Mouse (Mus musculus): ENCODE measurements around the gene Ncmap. TPM values are rescaled to one million over a fixed set of nuclear protein-coding genes. Genes with fewer than 3 reads are reported as not detected.

The Ncmap gene
- total and polyA plus RNA-seq, 3 experiments: not detected

- in situ Hi-C loops (cut with MboI; ENCODE audit: low pct_ligation_motif_present, low pct_unique_long_range_greater_than_20kb, low sequenced_read_pairs): no loop called here
- Histone ChIP-seq H3K27me3 (replicated peaks) (no peaks in the 10 kb centered on the region), H3K4me2 (ENCODE audit: insufficient read depth, low read depth, poor library complexity, severe bottlenecking) (no peak overlapping the region), H3K9ac (ENCODE audit: insufficient read depth, low read depth) (no peak overlapping the region), H3K4me3 (replicated peaks in 1 of 3; ENCODE audit: low read depth in 2 of 3, low read length in 2 of 3, poor library complexity in 1 of 3) (no peak overlapping the region), H3K36me3 (replicated peaks in 1 of 2; ENCODE audit: control insufficient read depth in 1 of 2, insufficient read depth in 1 of 2, low read length in 1 of 2) (no peaks in the 10 kb centered on the region), H3K9me3 (replicated peaks; ENCODE audit: low read length) (no peaks in the 10 kb centered on the region), H3K4me1 (ENCODE audit: control insufficient read depth in 1 of 2, insufficient read depth in 2 of 2) (peaks cover 0 to 11% of the 10 kb centered on the region in 2 experiments; a peak in 2 of 4 replicates), H3K79me2 (replicated peaks; ENCODE audit: control insufficient read depth, extremely low read depth, insufficient read depth, poor library complexity, severe bottlenecking) (no peaks in the 10 kb centered on the region), H3K27ac (ENCODE audit: insufficient read depth, low read depth) (no peak overlapping the region)
- TF ChIP-seq CHD1 (IDR thresholded peaks at IDR 0.05; ENCODE audit: low read depth, low read length) (no peak), TCF12 (IDR thresholded peaks at IDR 0.05; ENCODE audit: low read depth, low read length) (no peak), POLR2A (IDR thresholded peaks at IDR 0.05; ENCODE audit: low read depth, low read length) (no peak), SIN3A (IDR thresholded peaks at IDR 0.05; ENCODE audit: low read length) (no peak), ETS1 (conservative IDR thresholded peaks at IDR 0.05; ENCODE audit: low read depth, low read length) (no peak), USF2 (conservative IDR thresholded peaks at IDR 0.05; ENCODE audit: low read depth, low read length) (no peak), RAD21 (IDR thresholded peaks at IDR 0.05; ENCODE audit: low read depth, low read length) (no peak), MEF2A (IDR thresholded peaks at IDR 0.05; ENCODE audit: borderline replicate concordance, low read depth, low read length) (no peak), PAX5 (IDR thresholded peaks at IDR 0.05; ENCODE audit: low read length) (no peak), CTCF (conservative IDR thresholded peaks at IDR 0.05 in 1 of 2, IDR thresholded peaks at IDR 0.05 in 1 of 2; ENCODE audit: low read depth in 2 of 2, low read length in 2 of 2) (no peak), ZC3H11A (IDR thresholded peaks at IDR 0.05; ENCODE audit: low read depth, low read length) (no peak), MAFK (IDR thresholded peaks at IDR 0.05; ENCODE audit: insufficient replicate concordance, low read length) (no peak), GABPA (IDR thresholded peaks at IDR 0.05; ENCODE audit: insufficient replicate concordance, low read depth, low read length) (no peak), KAT2A (IDR thresholded peaks at IDR 0.05; ENCODE audit: insufficient replicate concordance, low read length) (no peak), CHD2 (IDR thresholded peaks at IDR 0.05; ENCODE audit: low read length) (no peak), E2F4 (IDR thresholded peaks at IDR 0.05; ENCODE audit: insufficient replicate concordance, low read depth, low read length) (no peak), USF1 (IDR thresholded peaks at IDR 0.05; ENCODE audit: low read depth, low read length) (no peak), JUN (IDR thresholded peaks at IDR 0.05; ENCODE audit: insufficient read depth, low read depth, low read length) (no peak)
- dilution Hi-C loops (cut with MboI; ENCODE audit: extremely low pct_ligation_motif_present, extremely low pct_unique_long_range_greater_than_20kb, low sequenced_read_pairs): no loop called here
- DNase-seq (ENCODE audit: extremely low read depth): no peak
Measured at GRCm38 (mm10) chr4:135401881-135402280, 3.9 kb upstream of the Ncmap start.

GRCm38 (mm10) chr4:135397551-135397950 is 476 bp downstream of the Ncmap start:
- Histone ChIP-seq H3K9me3 (replicated peaks; ENCODE audit: low read length) (peaks cover 6% of the 10 kb centered on the region), H3K27me3 (replicated peaks) (peaks cover 4% of the 10 kb centered on the region), H3K9ac (ENCODE audit: insufficient read depth, low read depth) (no peak overlapping the region), H3K4me3 (replicated peaks in 1 of 3; ENCODE audit: low read depth in 2 of 3, low read length in 2 of 3, poor library complexity in 1 of 3) (no peak overlapping the region), H3K79me2 (replicated peaks; ENCODE audit: control insufficient read depth, extremely low read depth, insufficient read depth, poor library complexity, severe bottlenecking) (no peaks in the 10 kb centered on the region), H3K36me3 (replicated peaks in 1 of 2; ENCODE audit: control insufficient read depth in 1 of 2, insufficient read depth in 1 of 2, low read length in 1 of 2) (no peaks in the 10 kb centered on the region), H3K4me2 (ENCODE audit: insufficient read depth, low read depth, poor library complexity, severe bottlenecking) (no peak overlapping the region), H3K4me1 (ENCODE audit: control insufficient read depth in 1 of 2, insufficient read depth in 2 of 2) (no peaks in the 10 kb centered on the region), H3K27ac (ENCODE audit: insufficient read depth, low read depth) (no peak overlapping the region)
- DNase-seq (ENCODE audit: extremely low read depth): no peak
- TF ChIP-seq HCFC1 (IDR thresholded peaks at IDR 0.05; ENCODE audit: low read depth, low read length) (no peak), SMC3 (IDR thresholded peaks at IDR 0.05; ENCODE audit: low read depth, low read length) (no peak), GABPA (IDR thresholded peaks at IDR 0.05; ENCODE audit: insufficient replicate concordance, low read depth, low read length) (no peak), JUN (IDR thresholded peaks at IDR 0.05; ENCODE audit: insufficient read depth, low read depth, low read length) (no peak), ZC3H11A (IDR thresholded peaks at IDR 0.05; ENCODE audit: low read depth, low read length) (no peak), NRF1 (IDR thresholded peaks at IDR 0.05; ENCODE audit: low read depth, low read length) (no peak), MEF2A (IDR thresholded peaks at IDR 0.05; ENCODE audit: borderline replicate concordance, low read depth, low read length) (no peak)
- dilution Hi-C loops (cut with MboI; ENCODE audit: extremely low pct_ligation_motif_present, extremely low pct_unique_long_range_greater_than_20kb, low sequenced_read_pairs) (no loop called here), in situ Hi-C loops (cut with MboI; ENCODE audit: low pct_ligation_motif_present, low pct_unique_long_range_greater_than_20kb, low sequenced_read_pairs) (no loop called here)

All from CH12.LX (cell line).